Comparison of ENCODE assay signal across 8 mouse cellular contexts in genomic region chr6:31397775-31398430, GRCm38 (mm10). TPM values are rescaled to one million over a fixed set of nuclear protein-coding genes. Genes with fewer than 3 reads are reported as not detected.
DNase-seq lines count a peak whose midpoint lies in the region; ATAC-seq and TF ChIP-seq lines count a peak whose summit lies in the region.

No protein-coding gene starts in this region.

- no peaks in the 10 kb centered on the region for H3K9me3 ChIP-seq in lung, embryonic 14.5 days (ENCODE audit: low read depth, low read length)
- H3K9me3 ChIP-seq in embryonic facial prominence, embryonic 14.5 days (ENCODE audit: control insufficient read depth, low read length) = no peaks in the 10 kb centered on the region
- H3K9me3 ChIP-seq in intestine, postnatal 0 days (ENCODE audit: control insufficient read depth) = no peaks in the 10 kb centered on the region
- H3K9me3 ChIP-seq in neural tube, embryonic 12.5 days = no peaks in the 10 kb centered on the region

- H3K4me2 ChIP-seq in lung, embryonic 14.5 days = peak overlapping the region; percentile 53
- H3K4me2 ChIP-seq in embryonic facial prominence, embryonic 14.5 days (ENCODE audit: low read depth, low read length) = peak overlapping the region; percentile 71
- H3K4me2 ChIP-seq in intestine, postnatal 0 days (replicated peaks; ENCODE audit: low read depth) = peak overlapping the region; percentile 69
- H3K4me2 ChIP-seq in neural tube, embryonic 12.5 days (replicated peaks) = peak overlapping the region; percentile 46

- no peaks in the 10 kb centered on the region; the same call in none of the 2 replicates for H3K4me1 ChIP-seq in lung, embryonic 14.5 days (ENCODE audit: insufficient read depth)
- H3K4me1 ChIP-seq in embryonic facial prominence, embryonic 14.5 days (ENCODE audit: control insufficient read depth, insufficient read depth, low read length) = peaks cover 22% of the 10 kb centered on the region
- H3K4me1 ChIP-seq in intestine, postnatal 0 days (replicated peaks; ENCODE audit: control insufficient read depth, insufficient read depth, low read length) = 0 out of 2 replicates have a peak, but pooled peaks cover 6% of the 10 kb centered on the region
- H3K4me1 ChIP-seq in neural tube, embryonic 12.5 days = peaks cover 21% of the 10 kb centered on the region
- peaks cover 14% of the 10 kb centered on the region for H3K4me1 ChIP-seq in thymus, adult 2 months (replicated peaks; ENCODE audit: control insufficient read depth, insufficient read depth, low read length)

- peak overlapping the region; percentile 98 for H3K9ac ChIP-seq in lung, embryonic 14.5 days
- H3K9ac ChIP-seq in embryonic facial prominence, embryonic 14.5 days (ENCODE audit: low read depth, low read length) = no peak overlapping the region
- H3K9ac ChIP-seq in intestine, postnatal 0 days (ENCODE audit: low read depth, low read length) = no peak overlapping the region
- H3K9ac ChIP-seq in neural tube, embryonic 12.5 days = no peak overlapping the region

- TF ChIP-seq POLR2A in thymus, adult 2 months (IDR thresholded peaks at IDR 0.05; ENCODE audit: control insufficient read depth, extremely low read depth, insufficient read depth, low read length, poor library complexity) = no peak

- peak overlapping the region; percentile 98 for H3K4me3 ChIP-seq in lung, embryonic 14.5 days (ENCODE audit: low read depth, low read length)
- peak overlapping the region; percentile 96 for H3K4me3 ChIP-seq in embryonic facial prominence, embryonic 14.5 days (ENCODE audit: low read depth, low read length)
- H3K4me3 ChIP-seq in intestine, postnatal 0 days (ENCODE audit: low read depth, low read length) = peak overlapping the region; percentile 89
- H3K4me3 ChIP-seq in neural tube, embryonic 12.5 days = no peak overlapping the region
- no peak overlapping the region for H3K4me3 ChIP-seq in thymus, adult 2 months (ENCODE audit: control insufficient read depth, insufficient read depth, low read length)

- ATAC-seq in lung, embryonic 14.5 days (ENCODE audit: insufficient read depth) = no peak
- ATAC-seq in embryonic facial prominence, embryonic 14.5 days (ENCODE audit: low read depth) = no peak
- ATAC-seq in intestine, postnatal 0 days = no peak
- ATAC-seq in neural tube, embryonic 12.5 days (ENCODE audit: low FRiP score, low read depth) = no peak

- 48% methylated on average over 10 of the region's 10 CpGs for WGBS in lung, embryonic 14.5 days
- WGBS in embryonic facial prominence, embryonic 14.5 days = 60% methylated on average over 10 of the region's 10 CpGs
- 39% methylated on average over 10 of the region's 10 CpGs for WGBS in intestine, postnatal 0 days
- WGBS in neural tube, embryonic 12.5 days = 69% methylated on average over 10 of the region's 10 CpGs
- 66% methylated on average over 10 of the region's 10 CpGs for WGBS in thymus, adult 2 months

- TF ChIP-seq CTCF in lung, embryonic 14.5 days (IDR thresholded peaks at IDR 0.05; ENCODE audit: low read depth) = no peak
- TF ChIP-seq CTCF in intestine, postnatal 0 days (IDR thresholded peaks at IDR 0.05; ENCODE audit: low read depth) = no peak
- no peak for TF ChIP-seq CTCF in thymus, adult 2 months (IDR thresholded peaks at IDR 0.05; ENCODE audit: borderline replicate concordance, control insufficient read depth, extremely low read depth, insufficient read depth, low read length, poor library complexity)

- no peaks in the 10 kb centered on the region for H3K36me3 ChIP-seq in lung, embryonic 14.5 days (ENCODE audit: insufficient read depth)
- H3K36me3 ChIP-seq in embryonic facial prominence, embryonic 14.5 days (ENCODE audit: control insufficient read depth, insufficient read depth, low read length) = no peaks in the 10 kb centered on the region
- H3K36me3 ChIP-seq in intestine, postnatal 0 days (ENCODE audit: control insufficient read depth, insufficient read depth) = no peaks in the 10 kb centered on the region
- H3K36me3 ChIP-seq in neural tube, embryonic 12.5 days = no peaks in the 10 kb centered on the region
- H3K36me3 ChIP-seq in thymus, adult 2 months (ENCODE audit: control insufficient read depth, insufficient read depth, low read length) = no peaks in the 10 kb centered on the region

- no peak for DNase-seq in lung, embryonic 14.5 days
- DNase-seq in lung, postnatal 36 days = no peak
- no peak for DNase-seq in embryonic facial prominence, embryonic 14.5 days (ENCODE audit: low spot score)
- no peak for DNase-seq in thymus, adult 2 months
- no peak for DNase-seq in layer of hippocampus, adult 8-10 months (ENCODE audit: low spot score in 2 of 2)
- no peak for DNase-seq in spleen, adult 18-20 months

- 0 out of 2 replicates have a peak overlapping the region, but pooled peaks have one; percentile 8 for H3K27ac ChIP-seq in lung, embryonic 14.5 days (ENCODE audit: low read depth)
- no peak overlapping the region for H3K27ac ChIP-seq in embryonic facial prominence, embryonic 14.5 days (replicated peaks; ENCODE audit: low read depth, low read length)
- no peak overlapping the region for H3K27ac ChIP-seq in intestine, postnatal 0 days (ENCODE audit: low read depth, low read length)
- H3K27ac ChIP-seq in neural tube, embryonic 12.5 days = no peak overlapping the region
- H3K27ac ChIP-seq in thymus, adult 2 months (ENCODE audit: control insufficient read depth, insufficient read depth, low read length) = no peak overlapping the region

- H3K27me3 ChIP-seq in lung, embryonic 14.5 days (ENCODE audit: insufficient read depth, low read length) = no peaks in the 10 kb centered on the region
- H3K27me3 ChIP-seq in embryonic facial prominence, embryonic 14.5 days (replicated peaks; ENCODE audit: control insufficient read depth, insufficient read depth, low read length) = no peaks in the 10 kb centered on the region
- H3K27me3 ChIP-seq in intestine, postnatal 0 days (replicated peaks; ENCODE audit: control insufficient read depth, insufficient read depth, low read length) = no peaks in the 10 kb centered on the region
- H3K27me3 ChIP-seq in neural tube, embryonic 12.5 days (replicated peaks) = no peaks in the 10 kb centered on the region
- H3K27me3 ChIP-seq in thymus, adult 2 months (ENCODE audit: control insufficient read depth, insufficient read depth, low read length) = no peaks in the 10 kb centered on the region

RNA-seq across cellular contexts. Expression of gene Mkln1, which starts 0.6 kb away (rescaled TPM):
- 179 and 184 TPM in 2 replicates for polyA plus RNA-seq in lung, embryonic 14.5 days (2014; fragmentation: Nextera tagmentation; extraction: Ambion mirVana)
- polyA plus RNA-seq in embryonic facial prominence, embryonic 14.5 days (2014; fragmentation: Nextera tagmentation; extraction: Ambion mirVana) = 155 and 165 TPM in 2 replicates
- 109 and 119 TPM in 2 replicates for polyA plus RNA-seq in intestine, postnatal 0 days (2015; fragmentation: Nextera tagmentation; extraction: Ambion mirVana)
- 169 and 185 TPM in 2 replicates for polyA plus RNA-seq in neural tube, embryonic 12.5 days (2016; fragmentation: Nextera tagmentation; extraction: Ambion mirVana)
- 29.6 and 40.1 TPM in 2 replicates for polyA plus RNA-seq in thymus, adult 2 months (2012; rRNA removed)
- 100 to 1,000 TPM; 160 to 192 (median 175) TPM for total RNA-seq in layer of hippocampus, adult 8-10 months (2022)

Comparison
In these comparisons a context has a peak if more than half of its experiments do, and no peak if none do; other contexts are left out.
1. H3K4me3 ChIP-seq: peak in lung, embryonic 14.5 days (single experiment), embryonic facial prominence, embryonic 14.5 days (single experiment) and intestine, postnatal 0 days (single experiment); none in neural tube, embryonic 12.5 days (single experiment) and thymus, adult 2 months (single experiment).
2. Peak in every context shown above with its lines, with median percentiles within 50 percentile points of each other: H3K4me2 ChIP-seq.